Mouse (Mus musculus) kidney, embryonic 15.5 days (tissue): ENCODE measurements around the gene Gipc3. TPM values are rescaled to one million over a fixed set of nuclear protein-coding genes. Genes with fewer than 3 reads are reported as not detected.

Experiments used
- ATAC-seq: fragments of 200-750 bp; cut with Nextera tagmentation; replicated peaks from 2 replicates; pipeline ENCODE4 v1.8.0; 2017; ENCODE audit warnings: moderate TSS enrichment; ENCODE audit not compliant: low FRiP score
- H3K27ac ChIP-seq: fragments of 300-500 bp; sonication (generic); 2 replicates; pipeline ENCODE4 v1.5.1; 2015; ENCODE audit warnings: mild to moderate bottlenecking, inconsistent platforms
- H3K27me3 ChIP-seq: fragments of 300-500 bp; sonication (generic); 2 replicates; pipeline ENCODE4 v1.6.1; 2015; ENCODE audit warnings: inconsistent platforms
- H3K36me3 ChIP-seq: fragments of 300-500 bp; sonication (generic); 2 replicates; pipeline ENCODE4 v1.6.1; 2015; ENCODE audit warnings: inconsistent platforms
- H3K4me1 ChIP-seq: fragments of 300-500 bp; sonication (generic); 2 replicates; pipeline ENCODE4 v1.6.1; 2015; ENCODE audit warnings: inconsistent platforms
- H3K4me2 ChIP-seq: fragments of 300-500 bp; sonication (generic); 2 replicates; pipeline ENCODE4 v1.6.1; 2015; ENCODE audit warnings: moderate library complexity, mild to moderate bottlenecking, inconsistent platforms
- H3K4me3 ChIP-seq: fragments of 300-500 bp; sonication (generic); replicated peaks from 2 replicates; pipeline ENCODE4 v1.5.1; 2015; ENCODE audit warnings: mild to moderate bottlenecking, inconsistent platforms
- H3K9ac ChIP-seq: fragments of 300-500 bp; sonication (generic); 2 replicates; pipeline ENCODE4 v1.6.1; 2015; ENCODE audit warnings: mild to moderate bottlenecking, inconsistent platforms
- H3K9me3 ChIP-seq: fragments of 300-500 bp; sonication (generic); replicated peaks from 2 replicates; pipeline ENCODE4 v1.6.1; 2016; ENCODE audit warnings: inconsistent platforms
- WGBS: fragments of 180-500 bp; shearing (Covaris S2); methylation state at CpG from one replicate; pipeline ENCODE4 v1.1.7; 2015; ENCODE audit warnings: mixed read lengths; 5-methylcytosine and 5-hydroxymethylcytosine counted together
- polyA plus RNA-seq: library from polyadenylated mRNA; unstranded; fragments of >200 nt; fragmentation: Nextera tagmentation; extraction: Ambion mirVana; gene quantifications from 2 replicates; pipeline ENCODE4 v1.2.1, GENCODE M21; 2015

Gipc3 gene
- polyA plus RNA-seq, 1 experiment from 2014 or later, result not detected

DNA sequence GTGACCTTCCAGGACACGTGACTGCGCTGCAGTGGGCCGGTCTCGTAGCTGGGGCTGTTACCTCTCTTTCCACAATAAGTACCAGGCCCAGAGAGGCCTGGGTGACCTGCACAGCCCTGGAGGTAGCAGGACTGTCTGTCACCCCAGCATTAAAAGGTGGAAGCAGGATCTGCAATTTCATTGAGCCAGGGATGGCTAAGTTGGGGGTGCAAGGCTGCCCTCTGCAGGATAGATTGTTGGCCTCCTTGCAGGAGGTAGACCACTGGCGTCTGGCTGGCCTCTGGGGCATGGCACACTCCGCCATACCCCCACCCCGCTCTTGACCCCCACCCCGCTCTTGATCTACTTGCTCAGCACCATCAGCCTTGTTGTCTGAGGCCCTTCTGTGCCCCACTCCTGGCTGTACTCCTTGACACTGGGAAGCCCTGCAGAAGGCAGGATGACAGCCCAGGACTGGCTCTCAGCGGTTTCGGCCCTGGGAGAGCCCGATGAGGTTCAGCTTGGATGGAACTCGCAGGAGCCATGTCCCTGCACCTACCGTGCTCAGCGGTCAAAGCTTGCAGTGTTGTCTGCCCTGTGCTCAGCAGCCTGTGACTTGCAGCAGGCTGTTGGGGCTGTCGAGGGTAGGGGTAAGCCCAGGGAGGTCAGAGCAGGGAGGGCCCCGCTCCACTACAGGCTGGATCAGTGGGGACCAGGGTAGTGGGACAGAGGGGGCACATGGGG lies 26.6 kb downstream of the Gipc3 start:
- H3K36me3 ChIP-seq, result peaks cover 63% of the 10 kb centered on the region
- no peak; the same call in 1 of the 2 replicates for ATAC-seq
- H3K4me2 ChIP-seq, result peak overlapping the region; percentile 66
- H3K27ac ChIP-seq, result peak overlapping the region; percentile 83
- no peaks in the 10 kb centered on the region for H3K9me3 ChIP-seq
- peaks cover 56% of the 10 kb centered on the region for H3K4me1 ChIP-seq
- H3K9ac ChIP-seq, result peak overlapping the region; percentile 49
- 33% methylated on average over 16 of the region's 16 CpGs for WGBS
- H3K4me3 ChIP-seq, result peak overlapping the region; percentile 37
- H3K27me3 ChIP-seq, result no peaks in the 10 kb centered on the region

GRCm38 (mm10) chr10:81315587-81315986 lies 27.5 kb downstream of the Gipc3 start:
- Histone ChIP-seq H3K27ac (0 out of 2 replicates have a peak overlapping the region, but pooled peaks have one; percentile 83), H3K4me1 (peaks cover 59% of the 10 kb centered on the region), H3K27me3 (no peaks in the 10 kb centered on the region), H3K4me3 (no peak overlapping the region), H3K4me2 (no peak overlapping the region), H3K9me3 (no peaks in the 10 kb centered on the region), H3K9ac (no peak overlapping the region), H3K36me3 (peaks cover 72% of the 10 kb centered on the region)
- WGBS, result 91% methylated on average over 16 of the region's 16 CpGs
- ATAC-seq, result no peak

DNA sequence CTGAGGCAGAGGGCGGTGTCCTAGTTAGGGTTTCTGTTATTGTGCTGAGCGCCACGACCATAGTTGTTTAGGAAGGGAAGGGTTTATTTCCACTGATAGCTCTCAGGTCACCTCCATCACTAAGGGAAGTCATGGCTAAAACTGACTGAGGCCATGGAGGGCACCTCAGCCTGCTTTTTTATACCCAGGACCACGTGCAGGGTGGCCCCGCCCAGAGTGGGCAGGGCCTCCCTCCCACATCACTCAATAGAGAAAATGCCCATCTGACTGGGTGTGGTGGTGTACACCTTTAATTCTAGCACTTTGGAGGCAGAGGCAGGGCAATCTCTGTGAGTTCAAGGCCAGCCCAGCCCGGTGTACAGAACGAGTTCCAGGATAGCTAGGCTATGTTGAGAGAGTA lies 28.9 kb downstream of the Gipc3 start:
- H3K27ac ChIP-seq, result no peak overlapping the region
- H3K4me1 ChIP-seq, result peaks cover 51% of the 10 kb centered on the region
- 80% methylated on average over 7 of the region's 7 CpGs for WGBS

GRCm38 (mm10) chr10:81313581-81313980 lies 29.5 kb downstream of the Gipc3 start:
- Histone ChIP-seq H3K9ac (no peak overlapping the region), H3K4me1 (peaks cover 45% of the 10 kb centered on the region), H3K27ac (no peak overlapping the region), H3K9me3 (no peaks in the 10 kb centered on the region), H3K4me3 (no peak overlapping the region), H3K36me3 (peaks cover 87% of the 10 kb centered on the region), H3K27me3 (no peaks in the 10 kb centered on the region), H3K4me2 (no peak overlapping the region)
- WGBS, result 93% methylated on average over 13 of the region's 13 CpGs
- ATAC-seq, result no peak

More for the DNA sequence above, 28.9 kb downstream of the Gipc3 start:
- H3K4me3 ChIP-seq, result no peak overlapping the region
- no peak overlapping the region for H3K9ac ChIP-seq
- no peaks in the 10 kb centered on the region for H3K9me3 ChIP-seq
- ATAC-seq, result no peak
- peaks cover 86% of the 10 kb centered on the region for H3K36me3 ChIP-seq
- H3K27me3 ChIP-seq, result no peaks in the 10 kb centered on the region
- H3K4me2 ChIP-seq, result no peak overlapping the region

GRCm38 (mm10) chr10:81309571-81309970 lies 33.5 kb downstream of the Gipc3 start:
- 90% methylated on average over 5 of the region's 5 CpGs for WGBS
- Histone ChIP-seq H3K9ac (no peak overlapping the region), H3K4me3 (no peak overlapping the region), H3K27ac (no peak overlapping the region), H3K4me2 (no peak overlapping the region), H3K4me1 (peaks cover 24% of the 10 kb centered on the region), H3K36me3 (peaks cover 94% of the 10 kb centered on the region), H3K27me3 (no peaks in the 10 kb centered on the region), H3K9me3 (no peaks in the 10 kb centered on the region)
- ATAC-seq, result no peak

DNA sequence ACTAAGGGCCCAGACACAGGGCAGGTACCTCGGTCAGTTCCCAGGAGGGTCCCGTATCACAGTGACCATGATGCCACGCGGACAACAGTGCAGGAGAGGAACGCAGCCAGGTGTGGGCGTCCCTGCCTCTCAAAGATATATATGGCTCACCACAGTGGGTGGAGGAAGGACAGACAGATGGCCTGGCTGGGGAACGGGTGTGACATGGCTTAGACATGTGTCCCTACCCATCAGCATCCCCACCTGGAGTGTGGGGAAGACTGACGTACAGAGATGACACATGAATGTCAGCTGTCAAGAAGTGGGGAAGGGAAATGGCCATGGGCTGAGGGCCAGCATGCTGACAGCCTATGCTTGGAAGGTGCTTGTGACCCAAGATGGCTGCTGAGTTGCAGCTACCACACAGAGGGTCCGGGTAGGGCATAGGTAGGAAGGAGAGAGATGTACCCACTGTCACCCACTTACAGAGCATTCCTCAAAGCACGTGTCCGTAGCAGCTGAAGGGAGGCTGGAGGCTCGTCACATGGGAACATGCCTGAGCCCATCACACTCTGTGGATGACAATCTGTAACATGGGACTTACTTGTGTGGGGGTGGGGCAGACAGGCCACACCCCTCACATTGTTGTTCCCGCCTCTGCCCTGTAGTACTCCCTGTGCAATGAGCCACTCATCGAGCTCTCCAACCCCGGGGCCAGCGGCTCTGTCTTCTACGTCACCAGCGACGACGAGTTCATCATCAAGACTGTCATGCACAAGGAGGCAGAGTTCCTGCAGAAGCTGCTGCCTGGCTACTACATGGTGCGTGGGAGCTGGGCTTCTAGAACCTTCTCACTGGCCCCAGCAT lies 36.0 kb downstream of the Gipc3 start:
- H3K27me3 ChIP-seq, result no peaks in the 10 kb centered on the region
- ATAC-seq, result no peak
- H3K36me3 ChIP-seq, result peaks cover 69% of the 10 kb centered on the region
- peaks cover 38% of the 10 kb centered on the region for H3K4me1 ChIP-seq
- H3K9me3 ChIP-seq, result no peaks in the 10 kb centered on the region
- no peak overlapping the region for H3K27ac ChIP-seq
- H3K4me3 ChIP-seq, result no peak overlapping the region
- no peak overlapping the region for H3K9ac ChIP-seq
- WGBS, result 92% methylated on average over 21 of the region's 21 CpGs
- H3K4me2 ChIP-seq, result no peak overlapping the region

- Histone ChIP-seq H3K27ac (no peak overlapping the region), H3K36me3 (peaks cover 60% of the 10 kb centered on the region), H3K4me2 (no peak overlapping the region), H3K9me3 (no peaks in the 10 kb centered on the region), H3K4me3 (no peak overlapping the region), H3K27me3 (no peaks in the 10 kb centered on the region), H3K4me1 (peaks cover 43% of the 10 kb centered on the region), H3K9ac (no peak overlapping the region)
- WGBS, result 89% methylated on average over 12 of the region's 12 CpGs
- no peak for ATAC-seq
Observed at GRCm38 (mm10) chr10:81306173-81306668, 36.8 kb downstream of the Gipc3 start.

DNA sequence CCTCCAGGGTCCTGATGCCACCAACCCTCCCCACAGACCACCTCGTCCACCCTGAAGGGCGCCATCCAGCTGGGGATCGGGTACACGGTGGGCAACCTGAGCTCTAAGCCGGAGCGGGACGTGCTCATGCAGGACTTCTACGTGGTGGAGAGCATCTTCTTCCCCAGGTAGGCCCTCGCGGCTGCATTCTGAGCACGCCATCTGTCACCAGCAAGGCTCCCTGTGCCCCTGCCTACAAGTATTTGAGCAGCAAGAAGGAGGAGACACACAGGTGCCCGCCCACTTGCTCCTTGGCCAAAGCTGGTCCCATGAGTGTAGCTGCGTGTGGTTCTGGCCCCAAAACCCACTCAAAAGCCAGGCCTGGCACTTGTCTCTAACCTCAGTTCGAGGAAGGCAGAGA lies 37.4 kb downstream of the Gipc3 start:
- Histone ChIP-seq H3K9ac (no peak overlapping the region), H3K4me2 (no peak overlapping the region), H3K9me3 (no peaks in the 10 kb centered on the region), H3K4me3 (no peak overlapping the region), H3K36me3 (peaks cover 55% of the 10 kb centered on the region), H3K27me3 (no peaks in the 10 kb centered on the region), H3K27ac (no peak overlapping the region), H3K4me1 (peaks cover 45% of the 10 kb centered on the region)
- 91% methylated on average over 14 of the region's 14 CpGs for WGBS
- no peak for ATAC-seq

- no peak overlapping the region for H3K27ac ChIP-seq
- ATAC-seq, result no peak
- 25% methylated on average over 6 of the region's 9 CpGs for WGBS
- H3K9me3 ChIP-seq, result no peaks in the 10 kb centered on the region
- peaks cover 54% of the 10 kb centered on the region for H3K4me1 ChIP-seq
- H3K9ac ChIP-seq, result no peak overlapping the region
- H3K36me3 ChIP-seq, result peaks cover 45% of the 10 kb centered on the region
- H3K27me3 ChIP-seq, result no peaks in the 10 kb centered on the region
- H3K4me3 ChIP-seq, result no peak overlapping the region
- H3K4me2 ChIP-seq, result no peak overlapping the region
Observed at GRCm38 (mm10) chr10:81304597-81305238, 38.3 kb downstream of the Gipc3 start.

- H3K4me1 ChIP-seq, result peaks cover 64% of the 10 kb centered on the region
- H3K4me3 ChIP-seq, result no peak overlapping the region
- 64% methylated on average over 7 of the region's 7 CpGs for WGBS
- H3K9ac ChIP-seq, result no peak overlapping the region
- peaks cover 36% of the 10 kb centered on the region for H3K36me3 ChIP-seq
- no peak for ATAC-seq
- no peaks in the 10 kb centered on the region for H3K27me3 ChIP-seq
- no peaks in the 10 kb centered on the region for H3K9me3 ChIP-seq
- H3K27ac ChIP-seq, result no peak overlapping the region
- no peak overlapping the region for H3K4me2 ChIP-seq
Observed at GRCm38 (mm10) chr10:81303761-81304160, 39.3 kb downstream of the Gipc3 start.

DNA sequence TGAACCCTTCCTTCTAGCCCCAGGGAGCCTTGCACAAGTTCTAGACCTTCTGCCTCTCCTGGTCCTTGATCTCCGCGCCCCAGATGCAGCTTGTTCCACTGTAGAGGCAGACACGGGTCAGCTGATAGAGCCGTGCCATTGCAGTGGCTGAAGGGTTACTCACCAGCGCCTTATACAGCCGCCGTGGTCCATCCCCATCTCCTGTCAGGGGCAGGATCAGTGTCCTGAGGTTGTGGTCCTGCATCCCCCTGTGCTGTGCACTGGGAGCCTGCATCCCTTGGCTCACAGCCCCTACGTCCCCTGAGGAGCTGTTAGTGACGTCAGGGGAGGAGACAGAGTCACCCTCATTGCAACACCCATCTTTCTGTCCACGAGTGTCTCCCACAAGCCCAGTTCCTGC lies 39.8 kb downstream of the Gipc3 start:
- no peak for ATAC-seq
- no peaks in the 10 kb centered on the region for H3K27me3 ChIP-seq
- H3K4me3 ChIP-seq, result no peak overlapping the region
- no peak overlapping the region; the same call in 1 of the 2 replicates for H3K4me2 ChIP-seq
- WGBS, result 68% methylated on average over 10 of the region's 10 CpGs
- H3K9me3 ChIP-seq, result no peaks in the 10 kb centered on the region
- peaks cover 69% of the 10 kb centered on the region for H3K4me1 ChIP-seq
- 0 out of 2 replicates have a peak overlapping the region, but pooled peaks have one; percentile 86 for H3K27ac ChIP-seq
- H3K36me3 ChIP-seq, result peaks cover 32% of the 10 kb centered on the region
- no peak overlapping the region; the same call in 1 of the 2 replicates for H3K9ac ChIP-seq
